Mouse (Mus musculus) cortical plate, adult 2 months (tissue): ENCODE measurements around the gene Hoxa13.

Source experiments
- CTCF ChIP-seq: fragments of 200-500 bp; IDR thresholded peaks from 2 replicates; pipeline ENCODE4 v1.5.1; 2011; ENCODE audit warnings: mild to moderate bottlenecking, control low read depth, low read length; ENCODE audit not compliant: insufficient read depth; ENCODE audit errors: extremely low read depth
- POLR2A ChIP-seq: fragments of 200-500 bp; IDR thresholded peaks from 2 replicates; pipeline ENCODE4 v1.6.1; 2011; ENCODE audit warnings: mild to moderate bottlenecking, low read length, control low read depth; ENCODE audit not compliant: insufficient read depth; ENCODE audit errors: extremely low read depth

GRCm38 (mm10) chr6:52259081-52259790, 1.4 kb downstream of the Hoxa13 start:
- no peak for TF ChIP-seq CTCF
- no peak for TF ChIP-seq POLR2A
